Mouse (Mus musculus) kidney, embryonic 14.5 days (tissue): ENCODE data around the gene Zfand4. TPM values are rescaled to one million over a fixed set of nuclear protein-coding genes. Genes with fewer than 3 reads are reported as not detected.
A peak's percentile ranks its signal among the peaks of the same experiment; 100 is the strongest.

Experiments used
- ATAC-seq: fragments of 200-750 bp; cut with Nextera tagmentation; 2 replicates; pipeline ENCODE4 v1.8.0; 2017; ENCODE audit warnings: moderate number of reproducible peaks, mild to moderate bottlenecking, moderate TSS enrichment, moderate library complexity; ENCODE audit not compliant: low FRiP score, low TSS enrichment
- H3K27ac ChIP-seq: fragments of 300-500 bp; sonication (generic); 2 replicates; pipeline ENCODE4 v1.5.1; 2014; ENCODE audit warnings: low read depth, mild to moderate bottlenecking, low read length, moderate library complexity, mixed read lengths
- H3K27me3 ChIP-seq: fragments of 300-500 bp; sonication (generic); 2 replicates; pipeline ENCODE4 v1.6.1; 2014; ENCODE audit warnings: mild to moderate bottlenecking, low read length; ENCODE audit not compliant: control insufficient read depth, insufficient read depth
- H3K36me3 ChIP-seq: fragments of 300-500 bp; sonication (generic); 2 replicates; pipeline ENCODE4 v1.6.1; 2014; ENCODE audit warnings: low read length, mixed read lengths; ENCODE audit not compliant: control insufficient read depth, insufficient read depth
- H3K4me1 ChIP-seq: fragments of 300-500 bp; sonication (generic); 2 replicates; pipeline ENCODE4 v1.6.1; 2014; ENCODE audit warnings: low read length, mixed read lengths; ENCODE audit not compliant: control insufficient read depth, insufficient read depth
- H3K4me2 ChIP-seq: fragments of 300-500 bp; sonication (generic); replicated peaks from 2 replicates; pipeline ENCODE4 v1.6.1; 2014; ENCODE audit warnings: low read depth, mild to moderate bottlenecking, low read length
- H3K4me3 ChIP-seq: fragments of 300-500 bp; sonication (generic); 2 replicates; pipeline ENCODE4 v1.5.1; 2014; ENCODE audit warnings: mild to moderate bottlenecking, low read length
- H3K9ac ChIP-seq: fragments of 300-500 bp; sonication (generic); 2 replicates; pipeline ENCODE4 v1.6.1; 2014; ENCODE audit warnings: low read depth, mild to moderate bottlenecking, low read length, moderate library complexity
- H3K9me3 ChIP-seq: fragments of 300-500 bp; sonication (generic); 2 replicates; pipeline ENCODE4 v1.6.1; 2016; ENCODE audit warnings: low read length; ENCODE audit not compliant: control insufficient read depth
- WGBS: fragments of 180-500 bp; shearing (Covaris S2); extraction: QIAGEN DNeasy Blood & Tissue Kit; methylation state at CpG from one replicate; pipeline ENCODE4 v1.1.7; 2014; 5-methylcytosine and 5-hydroxymethylcytosine counted together
- polyA plus RNA-seq: library from polyadenylated mRNA; unstranded; fragments of >200 nt; fragmentation: Nextera tagmentation; extraction: Ambion mirVana; gene quantifications from 2 replicates; pipeline ENCODE4 v1.2.1, GENCODE M21; 2014

Zfand4 gene
- polyA plus RNA-seq, 1 experiment from 2014 or later: 8.3 TPM

GRCm38 (mm10) chr6:116356948-116357325 is 92.9 kb downstream of the Zfand4 start:
- Histone ChIP-seq H3K27ac (no peak overlapping the region), H3K4me3 (no peak overlapping the region), H3K9ac (no peak overlapping the region), H3K27me3 (no peaks in the 10 kb centered on the region), H3K36me3 (no peaks in the 10 kb centered on the region), H3K9me3 (no peaks in the 10 kb centered on the region), H3K4me1 (no peaks in the 10 kb centered on the region), H3K4me2 (no peak overlapping the region)
- WGBS: 84% methylated on average over 4 of the region's 4 CpGs
- no peak for ATAC-seq

DNA sequence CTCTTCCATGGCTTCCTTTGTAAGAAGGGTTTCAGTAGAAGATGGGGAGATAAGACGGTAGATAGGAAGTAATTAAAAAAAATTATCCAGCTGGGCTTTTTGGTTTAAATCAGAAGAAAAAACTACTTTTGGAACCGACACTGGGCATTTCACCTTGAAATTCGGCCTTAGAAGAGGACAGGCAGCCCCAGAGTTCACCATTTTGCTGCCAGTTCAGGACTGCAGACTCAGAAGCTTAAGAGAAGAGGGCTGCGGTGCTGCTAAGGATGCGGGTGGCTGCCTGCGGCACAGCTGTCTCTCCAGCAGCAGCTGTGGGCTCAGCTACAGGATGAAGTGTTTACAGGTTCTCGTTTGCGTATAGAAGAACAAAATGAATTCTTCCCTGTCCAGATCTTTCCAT is 94.0 kb downstream of the Zfand4 start:
- H3K4me3 ChIP-seq: no peak overlapping the region
- no peaks in the 10 kb centered on the region for H3K27me3 ChIP-seq
- no peaks in the 10 kb centered on the region for H3K9me3 ChIP-seq
- no peak overlapping the region for H3K9ac ChIP-seq
- H3K36me3 ChIP-seq: no peaks in the 10 kb centered on the region
- no peaks in the 10 kb centered on the region for H3K4me1 ChIP-seq
- H3K4me2 ChIP-seq: no peak overlapping the region
- no peak overlapping the region for H3K27ac ChIP-seq
- 70% methylated on average over 8 of the region's 8 CpGs for WGBS
- no peak for ATAC-seq

DNA sequence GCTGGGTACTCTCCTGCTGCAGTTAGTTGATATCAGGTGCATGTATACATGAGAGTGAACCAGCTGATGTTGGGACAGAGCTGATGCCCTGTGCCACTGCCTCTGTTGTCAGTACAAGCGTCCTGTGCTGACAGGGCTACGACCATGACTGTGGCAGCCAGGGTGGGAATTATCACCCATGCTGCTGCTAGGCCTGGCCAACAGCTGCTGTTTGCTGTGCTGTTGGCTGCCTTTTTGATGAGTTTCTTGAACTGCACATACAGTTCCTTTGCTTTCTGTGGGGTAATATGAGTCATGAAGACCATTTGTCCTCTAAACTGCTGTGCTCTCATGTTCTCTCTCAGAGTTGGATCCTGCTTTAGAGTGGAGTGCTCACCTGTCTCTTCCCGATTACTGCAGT is 95.2 kb downstream of the Zfand4 start:
- H3K9ac ChIP-seq: no peak overlapping the region
- H3K27me3 ChIP-seq: no peaks in the 10 kb centered on the region
- no peaks in the 10 kb centered on the region for H3K9me3 ChIP-seq
- no peak overlapping the region for H3K27ac ChIP-seq
- no peaks in the 10 kb centered on the region for H3K36me3 ChIP-seq
- ATAC-seq: no peak
- WGBS: 77% methylated on average over 3 of the region's 3 CpGs
- H3K4me1 ChIP-seq: no peaks in the 10 kb centered on the region
- no peak overlapping the region for H3K4me2 ChIP-seq
- H3K4me3 ChIP-seq: no peak overlapping the region

GRCm38 (mm10) chr6:116361463-116361862 is 97.4 kb downstream of the Zfand4 start:
- no peaks in the 10 kb centered on the region for H3K9me3 ChIP-seq
- no peaks in the 10 kb centered on the region for H3K4me1 ChIP-seq
- no peak for ATAC-seq
- WGBS: 87% methylated on average over 3 of the region's 3 CpGs
- no peak overlapping the region for H3K27ac ChIP-seq
- no peak overlapping the region for H3K9ac ChIP-seq
- H3K36me3 ChIP-seq: no peaks in the 10 kb centered on the region
- H3K4me3 ChIP-seq: no peak overlapping the region
- H3K27me3 ChIP-seq: no peaks in the 10 kb centered on the region
- no peak overlapping the region for H3K4me2 ChIP-seq

- no peak overlapping the region for H3K4me2 ChIP-seq
- no peak overlapping the region for H3K4me3 ChIP-seq
- H3K9me3 ChIP-seq: no peaks in the 10 kb centered on the region
- no peaks in the 10 kb centered on the region for H3K36me3 ChIP-seq
- no peak overlapping the region for H3K9ac ChIP-seq
- ATAC-seq: no peak
- no peaks in the 10 kb centered on the region for H3K27me3 ChIP-seq
- no peaks in the 10 kb centered on the region for H3K4me1 ChIP-seq
- WGBS: 87% methylated on average over 4 of the region's 4 CpGs
- no peak overlapping the region for H3K27ac ChIP-seq
Observed at GRCm38 (mm10) chr6:116361993-116362392, 98.0 kb downstream of the Zfand4 start.

- WGBS: 85% methylated on average over 11 of the region's 11 CpGs
- no peak overlapping the region for H3K27ac ChIP-seq
- no peak overlapping the region for H3K9ac ChIP-seq
- H3K9me3 ChIP-seq: no peaks in the 10 kb centered on the region
- H3K4me3 ChIP-seq: no peak overlapping the region
- no peak for ATAC-seq
- no peak overlapping the region for H3K4me2 ChIP-seq
- H3K4me1 ChIP-seq: no peaks in the 10 kb centered on the region
- no peaks in the 10 kb centered on the region for H3K27me3 ChIP-seq
- no peaks in the 10 kb centered on the region for H3K36me3 ChIP-seq
Observed at GRCm38 (mm10) chr6:116367971-116368370, 103.9 kb downstream of the Zfand4 start.

DNA sequence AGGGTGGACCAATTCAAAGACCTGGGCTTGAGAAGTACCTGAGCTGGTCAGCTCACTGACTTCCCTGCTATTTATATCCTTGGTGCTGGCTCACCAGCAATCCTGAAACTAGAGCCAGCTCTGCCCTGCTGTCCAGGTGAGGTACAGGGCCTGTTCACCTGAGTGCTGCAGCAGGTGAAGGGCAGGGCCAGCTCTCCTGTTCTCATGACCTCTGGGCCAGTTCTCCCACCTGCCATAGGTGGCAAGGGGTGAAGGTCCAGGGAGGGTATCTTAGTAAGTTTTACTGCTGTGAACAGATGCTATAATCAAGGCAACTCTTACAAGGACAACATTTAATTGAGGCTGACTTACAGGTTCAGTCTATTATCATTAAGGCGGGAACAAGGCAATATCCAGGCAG is 105.8 kb downstream of the Zfand4 start:
- no peak overlapping the region for H3K4me2 ChIP-seq
- H3K9me3 ChIP-seq: no peaks in the 10 kb centered on the region
- H3K4me3 ChIP-seq: no peak overlapping the region
- H3K9ac ChIP-seq: no peak overlapping the region
- H3K36me3 ChIP-seq: no peaks in the 10 kb centered on the region
- H3K27me3 ChIP-seq: no peaks in the 10 kb centered on the region
- no peak for ATAC-seq
- no peak overlapping the region for H3K27ac ChIP-seq
- no peaks in the 10 kb centered on the region for H3K4me1 ChIP-seq
- WGBS: 96% methylated on average over 1 of the region's 1 CpGs

DNA sequence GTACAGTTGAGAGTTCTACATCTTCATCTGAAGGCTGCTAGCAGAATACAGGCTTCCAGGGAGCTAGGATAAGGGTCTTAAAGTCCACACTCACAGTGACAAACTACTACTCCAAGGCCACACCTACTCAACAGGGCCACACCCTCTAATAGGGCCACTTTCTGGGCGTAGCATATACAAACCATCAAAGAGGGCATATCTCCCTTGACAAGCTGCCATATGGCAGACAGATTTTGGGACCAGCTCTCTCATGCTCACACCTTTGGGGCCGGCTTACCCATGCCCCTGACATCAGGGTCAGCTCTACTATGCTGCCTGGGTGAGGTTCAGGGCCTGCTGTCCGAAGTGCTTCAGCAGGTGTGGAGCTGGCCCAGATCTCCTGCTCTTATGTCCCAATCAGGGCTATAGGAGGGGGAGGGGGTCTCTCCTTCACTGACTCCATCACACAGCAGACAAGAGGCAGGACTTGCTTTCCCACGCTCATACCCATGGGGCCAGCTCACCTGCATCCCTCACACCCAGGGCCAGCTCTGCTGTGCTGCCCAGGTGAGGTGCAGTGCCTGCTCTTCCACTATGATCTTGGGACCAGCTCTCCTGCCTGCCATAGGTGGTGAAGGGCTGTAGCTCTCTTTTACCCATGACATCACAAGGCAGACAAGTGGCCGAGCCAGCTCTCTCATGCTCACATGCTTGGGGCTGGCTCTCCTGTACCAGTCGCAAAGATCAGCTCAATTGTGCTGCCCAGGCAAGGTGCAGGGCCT is 106.4 kb downstream of the Zfand4 start:
- Histone ChIP-seq H3K27ac (no peak overlapping the region), H3K36me3 (no peaks in the 10 kb centered on the region), H3K4me2 (no peak overlapping the region), H3K27me3 (no peaks in the 10 kb centered on the region), H3K9me3 (no peaks in the 10 kb centered on the region), H3K4me1 (no peaks in the 10 kb centered on the region), H3K9ac (no peak overlapping the region), H3K4me3 (no peak overlapping the region)
- 78% methylated on average over 6 of the region's 6 CpGs for WGBS
- ATAC-seq: peak; percentile 28; the same call in 1 of the 2 replicates

DNA sequence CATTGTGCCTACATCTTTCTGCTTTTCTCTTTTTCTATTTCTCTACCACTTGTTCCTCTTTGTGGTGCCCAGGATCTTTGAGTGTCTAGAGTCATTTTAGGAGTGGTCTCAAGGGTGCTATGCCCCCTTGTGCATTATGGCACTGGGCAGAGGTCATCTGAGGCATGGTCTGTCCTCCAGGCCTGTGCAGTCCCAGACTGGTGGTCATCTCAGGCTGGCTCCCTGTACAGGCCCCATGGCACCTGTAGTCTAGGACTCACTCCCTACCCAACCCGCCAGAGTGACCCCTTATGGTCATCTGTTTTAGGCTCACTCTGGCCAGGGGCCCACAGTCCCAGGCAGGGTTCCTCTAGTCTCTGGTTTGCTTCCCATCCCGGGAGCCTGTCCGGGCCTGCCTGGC is 107.5 kb downstream of the Zfand4 start:
- no peaks in the 10 kb centered on the region for H3K9me3 ChIP-seq
- H3K4me2 ChIP-seq: no peak overlapping the region
- H3K4me3 ChIP-seq: no peak overlapping the region
- no peaks in the 10 kb centered on the region for H3K27me3 ChIP-seq
- no peak for ATAC-seq
- H3K9ac ChIP-seq: no peak overlapping the region
- no peak overlapping the region for H3K27ac ChIP-seq
- H3K36me3 ChIP-seq: no peaks in the 10 kb centered on the region
- 90% methylated on average over 3 of the region's 3 CpGs for WGBS
- no peaks in the 10 kb centered on the region for H3K4me1 ChIP-seq
